Mouse (Mus musculus) cerebellum, adult 2 months (tissue): ENCODE measurements around the gene Wasf2. TPM values are rescaled to one million over a fixed set of nuclear protein-coding genes. Genes with fewer than 3 reads are reported as not detected.

Experiments
- DNase-seq, 2 experiments: peaks; one replicate each; pipeline ENCODE4 v3.0.0; 2021
- H3K27ac ChIP-seq: fragments of 200-500 bp; 2 replicates; pipeline ENCODE4 v1.5.1; 2012; ENCODE audit warnings: low read length, control low read depth, inconsistent platforms; ENCODE audit not compliant: insufficient read depth
- H3K27me3 ChIP-seq: fragments of 200-500 bp; 2 replicates; pipeline ENCODE4 v1.6.1; 2012; ENCODE audit warnings: inconsistent platforms, mild to moderate bottlenecking, low read length, moderate library complexity; ENCODE audit not compliant: control insufficient read depth, insufficient read depth
- H3K4me1 ChIP-seq: fragments of 200-500 bp; 2 replicates; pipeline ENCODE4 v1.6.1; 2011; ENCODE audit warnings: low read length; ENCODE audit not compliant: control insufficient read depth, insufficient read depth
- H3K4me3 ChIP-seq: fragments of 200-500 bp; replicated peaks from 2 replicates; pipeline ENCODE3; 2011; ENCODE audit warnings: mild to moderate bottlenecking, low read depth, low read length, control low read depth; ENCODE audit not compliant: insufficient read depth
- CTCF ChIP-seq: fragments of 200-500 bp; IDR thresholded peaks from 2 replicates; pipeline ENCODE4 v1.5.1; 2011; ENCODE audit warnings: low read depth, mild to moderate bottlenecking, control low read depth, low read length, moderate library complexity, borderline replicate concordance; ENCODE audit not compliant: insufficient read depth
- POLR2A ChIP-seq: fragments of 200-500 bp; IDR thresholded peaks from 2 replicates; pipeline ENCODE4 v1.6.1; 2011; ENCODE audit warnings: low read length, control low read depth, borderline replicate concordance; ENCODE audit not compliant: insufficient read depth
- WGBS: fragments of 180-500 bp; shearing (Covaris S2); methylation state at CpG from one replicate; pipeline ENCODE4 v1.1.7; 2018; 5-methylcytosine and 5-hydroxymethylcytosine counted together
- polyA plus RNA-seq: library from polyadenylated mRNA; depleted of rRNA; stranded (reverse); fragments of >200 nt; gene quantifications from 2 replicates; pipeline ENCODE4 v1.2.3, GENCODE M21; 2012

The Wasf2 gene
- polyA plus RNA-seq, 1 experiment = 16.3 TPM

DNA sequence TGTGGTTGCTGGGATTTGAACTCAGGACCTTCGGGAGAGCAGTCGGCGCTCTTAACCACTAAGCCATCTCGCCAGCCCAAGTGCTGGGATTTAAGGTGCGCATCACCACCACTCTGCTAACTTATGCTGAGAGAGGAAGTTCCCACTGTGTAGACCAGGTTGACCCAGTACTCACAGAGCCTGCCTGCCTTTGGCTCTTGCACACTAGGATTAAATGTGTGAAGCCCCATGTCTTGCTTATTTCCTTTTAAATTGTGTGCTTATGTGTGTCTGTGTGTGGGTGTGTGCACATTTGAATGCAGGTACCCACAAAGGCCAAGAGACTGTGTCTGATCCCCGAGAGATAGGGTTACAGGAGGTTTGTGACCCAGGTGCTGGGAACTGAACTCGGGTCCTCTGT lies 23.6 kb upstream of the Wasf2 start:
- WGBS = 94% methylated on average over 7 of the region's 7 CpGs
- Histone ChIP-seq H3K4me1 (peaks cover 27% of the 10 kb centered on the region), H3K27me3 (no peaks in the 10 kb centered on the region), H3K4me3 (no peak overlapping the region), H3K27ac (0 out of 2 replicates have a peak overlapping the region, but pooled peaks have one; percentile 20)
- no peak for TF ChIP-seq CTCF
- TF ChIP-seq POLR2A = no peak
- no peak for DNase-seq

DNA sequence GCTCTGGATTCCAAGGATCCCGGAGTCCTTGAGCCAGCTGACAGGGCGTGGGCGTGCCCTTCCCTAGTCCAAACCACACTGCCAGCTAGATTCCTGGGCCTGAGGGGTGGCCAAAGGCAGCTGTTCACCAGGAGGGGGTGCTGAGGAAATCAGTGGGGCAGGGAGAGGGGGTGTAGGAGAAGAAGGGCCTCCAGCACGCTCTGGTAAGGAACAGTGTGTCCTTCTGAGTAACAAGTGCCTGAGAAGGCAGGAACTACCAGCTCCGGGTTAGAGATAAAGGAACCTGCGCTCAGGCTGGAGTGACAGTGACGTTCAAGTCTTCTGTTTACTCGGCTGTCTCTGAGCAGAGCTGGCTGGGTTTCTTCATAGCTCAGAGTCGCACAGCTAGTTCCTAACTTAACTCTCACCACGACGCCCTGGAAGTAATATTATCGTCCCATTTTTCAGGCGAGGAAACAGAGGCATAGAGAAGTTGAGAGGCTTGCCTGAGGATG lies 22.5 kb upstream of the Wasf2 start:
- no peak for TF ChIP-seq POLR2A
- no peak for TF ChIP-seq CTCF
- no peaks in the 10 kb centered on the region for H3K27me3 ChIP-seq
- H3K27ac ChIP-seq = peak overlapping the region; percentile 20
- 40% methylated on average over 13 of the region's 13 CpGs for WGBS
- no peak for DNase-seq
- no peak overlapping the region for H3K4me3 ChIP-seq
- H3K4me1 ChIP-seq = peaks cover 26% of the 10 kb centered on the region

DNA sequence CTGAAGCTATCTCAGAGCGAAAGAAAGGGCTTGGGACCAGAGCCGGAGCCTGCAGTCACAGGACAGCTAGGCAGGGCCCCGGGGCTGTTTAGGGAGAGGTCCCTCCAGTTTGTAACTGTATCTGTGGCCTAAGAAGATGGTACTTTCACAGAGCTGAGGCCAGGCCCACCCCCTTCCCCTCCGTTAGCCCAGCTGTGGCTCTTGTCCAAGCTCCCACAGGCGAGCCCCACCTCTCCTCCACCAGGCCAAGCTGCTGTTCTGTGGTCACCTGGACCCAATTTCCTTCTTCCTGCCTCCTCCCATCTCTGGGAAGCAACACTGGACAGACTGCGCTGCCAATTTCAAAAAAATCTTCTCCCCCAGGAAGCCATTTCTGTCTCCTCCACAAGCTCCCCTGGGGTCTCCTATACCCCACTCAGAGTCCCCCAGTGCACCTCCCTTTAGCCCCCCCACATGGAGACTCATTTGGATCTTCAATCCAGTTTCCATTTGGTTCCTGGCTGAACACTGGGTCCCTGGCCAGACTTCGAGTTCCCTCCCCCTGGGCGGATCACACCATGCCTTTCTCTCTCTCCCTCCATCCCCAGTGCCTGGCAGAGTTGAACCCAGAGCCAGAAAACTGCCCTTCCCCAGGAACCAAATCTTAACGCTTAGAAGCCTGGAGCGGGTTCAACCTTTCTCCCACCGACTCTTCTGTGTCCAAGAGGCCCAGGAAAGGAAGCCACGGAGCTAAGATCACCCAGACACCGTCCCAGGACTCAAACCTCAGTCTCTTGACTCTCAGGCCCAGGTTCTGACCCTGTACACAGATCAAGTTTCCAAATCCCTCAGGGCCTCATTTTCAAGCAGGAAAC lies 21.6 kb upstream of the Wasf2 start:
- Histone ChIP-seq H3K27ac (peak overlapping the region; percentile 20; the same call in 1 of the 2 replicates), H3K27me3 (no peaks in the 10 kb centered on the region), H3K4me3 (no peak overlapping the region), H3K4me1 (peaks cover 19% of the 10 kb centered on the region)
- no peak for TF ChIP-seq POLR2A
- TF ChIP-seq CTCF = no peak
- no peak for DNase-seq
- WGBS = 48% methylated on average over 13 of the region's 13 CpGs

DNA sequence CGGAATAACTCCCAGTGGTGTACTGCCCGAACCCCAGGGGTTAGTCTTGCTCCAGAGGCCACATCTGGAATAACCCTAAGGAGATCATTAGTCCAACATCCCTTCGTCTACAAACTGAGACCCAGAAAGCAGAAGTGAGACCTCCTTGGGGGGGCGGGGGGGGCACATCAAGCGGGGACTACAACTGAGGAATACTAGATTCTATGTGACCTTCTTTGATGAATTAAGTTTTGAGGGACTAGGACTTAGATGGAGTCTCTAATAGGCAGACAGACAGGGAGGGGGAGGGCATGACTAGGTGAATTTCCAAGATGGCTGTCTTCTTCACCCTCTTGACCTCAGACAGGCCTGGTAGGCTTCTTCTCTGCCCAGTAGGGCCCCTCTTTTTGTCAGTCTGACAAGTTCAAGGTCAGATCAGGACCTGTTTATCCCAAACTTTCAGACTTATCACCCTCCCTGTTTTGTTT lies 20.9 kb upstream of the Wasf2 start:
- no peak for TF ChIP-seq POLR2A
- TF ChIP-seq CTCF = no peak
- H3K27ac ChIP-seq = no peak overlapping the region
- no peak for DNase-seq
- H3K27me3 ChIP-seq = no peaks in the 10 kb centered on the region
- no peak overlapping the region for H3K4me3 ChIP-seq
- peaks cover 14% of the 10 kb centered on the region for H3K4me1 ChIP-seq
- WGBS = 85% methylated on average over 5 of the region's 5 CpGs

DNA sequence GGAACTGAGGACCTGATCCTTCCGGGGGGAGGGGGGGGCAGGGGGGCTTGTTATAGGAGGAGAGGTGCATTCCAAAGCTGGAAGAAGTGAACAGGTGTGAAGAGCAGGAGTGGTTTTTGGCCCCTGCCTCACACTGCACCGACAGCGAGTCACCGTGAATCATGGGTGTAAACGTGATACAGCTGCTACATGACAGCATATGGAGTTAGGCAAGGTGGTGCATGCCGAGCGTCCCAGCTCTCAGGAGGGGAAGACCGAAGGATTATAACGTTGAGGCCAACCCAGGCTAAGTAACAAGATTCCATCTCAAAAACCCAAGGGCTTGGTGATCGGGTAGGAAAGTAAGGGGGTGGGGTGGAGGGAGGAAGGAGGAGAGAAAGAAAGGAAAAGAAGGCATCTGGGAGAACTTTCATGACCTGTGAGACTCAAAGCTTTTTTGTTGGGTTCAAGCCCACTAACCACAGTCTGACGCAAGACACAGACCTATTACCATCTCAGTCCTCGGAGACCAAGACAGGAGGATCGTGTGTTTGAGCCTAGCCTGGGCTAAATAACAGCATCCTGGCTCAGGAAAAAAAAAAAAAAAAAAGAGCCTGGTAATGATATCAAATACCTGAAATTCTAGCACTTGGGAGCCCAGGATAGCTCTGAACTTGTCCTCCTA lies 18.0 kb upstream of the Wasf2 start:
- no peak for DNase-seq
- no peak for TF ChIP-seq POLR2A
- no peak for TF ChIP-seq CTCF
- 60% methylated on average over 13 of the region's 13 CpGs for WGBS
- Histone ChIP-seq H3K4me1 (peaks cover 15% of the 10 kb centered on the region), H3K27ac (no peak overlapping the region), H3K4me3 (no peak overlapping the region), H3K27me3 (no peaks in the 10 kb centered on the region)

DNA sequence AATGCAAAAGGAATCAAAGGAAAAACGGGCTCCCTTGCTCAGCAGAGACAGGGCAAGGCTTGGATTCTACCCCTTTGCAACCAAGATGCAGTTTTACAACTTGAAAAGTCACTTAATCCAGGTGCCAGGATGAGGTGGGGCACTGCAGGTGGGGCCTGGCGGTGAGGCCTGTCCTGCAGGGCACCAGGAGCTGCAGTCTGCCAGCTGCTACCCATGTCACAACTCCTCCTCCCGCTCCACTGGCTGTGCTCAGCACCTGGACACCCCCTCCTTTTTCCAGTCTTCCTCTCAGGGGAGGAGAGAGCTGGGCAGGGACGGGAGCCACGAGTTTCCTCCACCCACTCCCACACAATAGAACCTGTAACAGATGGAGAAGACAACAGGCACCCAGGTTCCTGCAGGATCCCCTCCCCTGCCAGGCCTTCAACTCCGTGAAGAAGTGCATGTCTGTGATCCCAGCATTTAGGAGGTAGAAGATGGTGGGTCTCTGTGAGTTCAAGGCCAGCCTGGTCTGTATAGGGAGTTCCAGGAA lies 16.9 kb upstream of the Wasf2 start:
- H3K4me3 ChIP-seq = no peak overlapping the region
- no peak for DNase-seq
- no peak overlapping the region for H3K27ac ChIP-seq
- H3K27me3 ChIP-seq = no peaks in the 10 kb centered on the region
- no peak for TF ChIP-seq CTCF
- TF ChIP-seq POLR2A = no peak
- peaks cover 12% of the 10 kb centered on the region for H3K4me1 ChIP-seq
- WGBS = 50% methylated on average over 6 of the region's 6 CpGs

DNA sequence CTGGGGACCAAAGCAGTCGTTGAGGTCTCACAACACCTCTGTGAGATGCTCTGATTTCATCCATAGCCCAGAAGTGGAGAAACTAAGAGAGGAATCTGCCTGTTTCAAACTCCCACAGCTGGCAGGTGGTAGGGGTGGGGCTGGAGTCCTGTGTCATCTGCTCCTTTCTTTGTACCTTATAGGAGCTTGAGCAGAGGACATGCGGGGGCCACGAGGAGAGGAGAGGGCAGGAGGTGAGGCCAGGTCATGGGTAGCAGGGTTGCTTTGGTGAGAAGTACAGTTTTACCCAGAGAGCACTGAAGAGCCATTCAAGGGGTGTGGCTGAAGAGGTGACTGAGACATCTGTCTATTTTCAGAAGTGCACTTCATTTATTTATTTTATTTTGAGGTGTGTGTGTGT lies 15.5 kb upstream of the Wasf2 start:
- H3K4me3 ChIP-seq = no peak overlapping the region
- H3K27ac ChIP-seq = no peak overlapping the region
- TF ChIP-seq POLR2A = no peak
- no peak for TF ChIP-seq CTCF
- 93% methylated on average over 3 of the region's 3 CpGs for WGBS
- no peaks in the 10 kb centered on the region for H3K27me3 ChIP-seq
- no peak for DNase-seq
- peaks cover 11% of the 10 kb centered on the region for H3K4me1 ChIP-seq
